Mouse (Mus musculus): ENCODE measurements around the gene Trappc4.
"Not testable (repeated sequence)": the region's sequence is repeated elsewhere in the genome, so short reads cannot be mapped to it uniquely, and the experiment has no call there.

DNA sequence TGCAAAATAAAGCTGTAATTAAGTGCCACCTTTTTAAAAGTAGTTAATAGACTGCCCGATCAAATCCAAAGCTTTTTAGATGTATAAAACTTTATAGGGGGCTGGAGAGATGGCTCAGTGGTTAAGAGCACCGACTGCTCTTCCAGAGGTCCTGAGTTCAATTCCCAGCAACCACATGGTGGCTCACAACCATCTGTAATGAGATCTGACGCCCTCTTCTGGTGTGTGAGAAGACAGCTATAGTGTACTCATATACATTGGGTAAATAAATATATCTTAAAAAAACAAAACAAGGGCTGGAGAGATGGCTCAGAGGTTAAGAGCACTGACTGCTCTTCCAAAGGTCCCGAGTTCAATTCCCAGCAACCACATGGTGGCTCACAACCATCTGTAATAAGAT is 45.5 kb downstream of the Trappc4 start:
- TF ChIP-seq CTCF, EP300 (IDR thresholded peaks at IDR 0.05; ENCODE audit: low read depth): not testable (repeated sequence)
